Mouse (Mus musculus) urinary bladder, postnatal 4 days (tissue): ENCODE data around the gene Mb.
A peak's percentile ranks its signal among the peaks of the same experiment; 100 is the strongest.
"Not testable (repeated sequence)": the region's sequence is repeated elsewhere in the genome, so short reads cannot be mapped to it uniquely, and the experiment has no call there.

Source experiments
- DNase-seq, 2 experiments: peaks; one replicate each; pipeline ENCODE4 v3.0.0; 2021 to 2022; ENCODE audit warnings: low spot score in 2 of 2

Gene Mb

DNA sequence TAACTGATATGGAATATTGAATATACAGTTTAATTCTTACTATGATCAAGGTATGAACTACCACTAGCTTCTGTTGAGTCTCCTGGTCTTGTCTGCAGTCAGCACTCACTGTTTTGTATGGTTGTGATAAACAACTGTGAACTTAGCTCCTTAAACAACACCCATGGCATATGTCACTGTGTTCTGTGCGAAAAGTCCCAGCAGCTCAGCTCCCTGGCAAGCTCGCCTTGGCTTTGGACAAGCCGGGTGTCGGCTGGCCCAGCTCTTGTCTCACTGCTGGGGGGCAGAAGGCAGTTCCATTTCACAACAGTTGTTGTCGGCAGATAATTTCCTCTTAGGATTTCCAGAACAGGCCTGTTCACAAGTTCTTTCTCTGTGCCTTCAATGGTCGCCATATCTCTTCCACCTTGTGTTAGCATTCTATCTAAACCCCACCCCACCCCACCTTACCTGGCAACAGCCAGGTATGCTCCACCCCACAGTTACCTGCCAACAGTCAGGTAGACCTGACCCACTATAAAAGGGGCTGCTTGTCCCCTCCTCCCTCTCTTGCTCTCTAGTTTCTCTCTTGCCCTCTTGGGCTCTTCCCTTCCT, 14.9 kb upstream of the Mb start:
- DNase-seq, result no peak

DNA sequence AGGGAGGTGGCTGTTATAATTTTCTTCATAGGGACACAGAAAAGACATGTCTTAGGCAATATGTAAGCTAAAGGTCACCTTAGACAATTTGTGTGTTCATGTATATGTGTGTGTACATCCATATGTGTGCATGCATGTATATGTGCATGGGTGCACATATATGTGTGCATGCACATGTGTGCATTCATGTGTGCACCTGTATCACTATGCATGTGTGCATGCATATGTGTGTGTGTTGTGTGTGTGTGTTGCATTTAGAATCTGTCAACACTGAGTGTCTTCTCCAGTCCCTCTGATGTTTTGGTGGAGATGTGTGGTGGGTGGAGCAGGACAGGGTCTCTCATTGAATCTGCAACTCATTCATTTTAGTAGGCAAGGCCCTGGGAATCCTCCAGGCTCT, 12.3 kb upstream of the Mb start:
- DNase-seq, result no peak

DNA sequence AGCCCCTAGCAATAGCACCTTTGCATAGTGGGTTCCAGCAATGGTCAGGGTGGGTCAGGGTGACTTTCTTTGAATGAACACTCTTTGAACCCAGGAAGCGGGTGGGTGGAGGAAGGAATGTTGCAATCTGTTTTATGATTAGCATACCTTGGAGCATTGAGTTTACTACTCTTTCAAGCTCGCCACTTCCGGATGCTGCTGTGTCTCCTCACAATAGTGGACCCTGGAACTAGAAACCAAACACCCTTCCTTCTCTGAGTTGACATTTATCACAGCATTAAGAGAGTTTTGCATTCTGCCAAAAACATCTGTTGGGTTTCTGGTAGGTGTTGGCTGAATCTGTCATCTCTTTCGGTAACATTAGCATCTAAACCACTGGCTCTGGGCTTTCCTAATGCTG, 8.9 kb upstream of the Mb start:
- not testable (repeated sequence) for DNase-seq

DNA sequence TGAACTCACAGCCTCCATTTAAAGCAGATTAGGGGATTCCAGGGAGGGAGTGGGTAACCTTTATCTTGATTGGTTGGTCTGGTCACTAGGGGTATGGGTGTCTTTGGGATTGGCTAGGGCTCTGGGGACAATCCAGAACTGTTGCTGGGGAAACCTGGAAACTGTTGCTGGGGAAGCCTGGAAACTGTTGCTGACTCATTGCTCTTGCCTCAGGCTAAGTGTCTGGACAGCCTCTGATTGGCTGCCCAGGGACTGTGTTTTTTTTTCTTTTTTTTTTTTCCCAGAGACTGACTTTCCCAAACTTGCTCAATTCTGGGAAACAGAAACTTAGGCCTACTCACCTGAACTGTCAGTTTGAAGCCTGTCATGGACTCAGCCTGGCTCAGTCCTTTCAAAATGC, 8.1 kb upstream of the Mb start:
- no peak for DNase-seq

DNA sequence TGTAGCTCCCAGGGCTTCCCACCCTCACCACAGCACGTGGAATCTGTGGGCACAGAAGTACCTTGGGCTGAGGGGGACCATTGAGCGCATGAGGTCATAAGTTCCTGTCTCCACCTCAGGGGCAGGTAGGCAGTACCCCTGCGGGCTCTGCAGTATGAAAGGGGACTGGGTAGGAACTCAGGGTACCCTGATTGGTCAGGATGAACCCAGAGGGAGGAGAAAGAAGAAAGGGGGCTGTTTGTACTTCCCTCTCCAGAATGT, 6.3 kb upstream of the Mb start:
- DNase-seq, result no peak

DNA sequence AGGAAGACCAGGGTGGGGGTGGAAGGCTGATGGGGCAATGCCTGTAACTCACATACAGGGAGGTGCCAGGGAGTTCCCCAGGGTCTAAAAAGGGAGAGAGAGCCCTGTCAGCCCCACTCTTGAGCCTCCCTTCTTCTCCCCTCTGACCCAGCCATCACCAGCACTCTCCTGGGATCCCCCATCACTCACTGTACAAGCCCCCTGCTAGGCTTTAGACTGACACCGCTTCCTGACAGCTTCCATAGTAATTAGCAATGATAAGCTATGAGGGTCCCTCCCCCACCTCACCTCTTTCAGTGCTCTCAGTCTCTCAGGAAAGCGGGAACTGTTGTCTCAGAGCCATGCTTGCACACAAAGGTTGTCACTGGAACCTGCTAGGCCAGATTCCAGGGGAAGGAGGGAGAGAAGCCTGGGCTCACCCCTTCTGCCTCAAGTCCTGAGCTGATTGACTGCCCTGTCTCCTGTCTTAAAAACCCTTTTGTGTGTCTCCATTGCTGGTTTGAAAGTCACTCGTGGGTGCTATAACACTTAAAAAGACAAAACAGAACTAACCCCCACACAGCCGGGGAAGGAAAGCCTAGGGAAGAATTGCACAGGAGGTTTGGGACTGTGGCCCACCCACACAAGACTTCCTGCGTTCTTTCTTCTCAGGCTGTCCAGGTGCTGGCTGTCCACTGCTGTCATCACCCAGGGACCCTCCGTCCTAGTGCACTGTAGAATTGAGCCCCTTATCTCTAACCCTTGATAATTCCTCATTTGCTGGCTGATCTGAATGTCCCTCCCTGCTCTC, 5.7 kb upstream of the Mb start:
- no peak for DNase-seq

DNA sequence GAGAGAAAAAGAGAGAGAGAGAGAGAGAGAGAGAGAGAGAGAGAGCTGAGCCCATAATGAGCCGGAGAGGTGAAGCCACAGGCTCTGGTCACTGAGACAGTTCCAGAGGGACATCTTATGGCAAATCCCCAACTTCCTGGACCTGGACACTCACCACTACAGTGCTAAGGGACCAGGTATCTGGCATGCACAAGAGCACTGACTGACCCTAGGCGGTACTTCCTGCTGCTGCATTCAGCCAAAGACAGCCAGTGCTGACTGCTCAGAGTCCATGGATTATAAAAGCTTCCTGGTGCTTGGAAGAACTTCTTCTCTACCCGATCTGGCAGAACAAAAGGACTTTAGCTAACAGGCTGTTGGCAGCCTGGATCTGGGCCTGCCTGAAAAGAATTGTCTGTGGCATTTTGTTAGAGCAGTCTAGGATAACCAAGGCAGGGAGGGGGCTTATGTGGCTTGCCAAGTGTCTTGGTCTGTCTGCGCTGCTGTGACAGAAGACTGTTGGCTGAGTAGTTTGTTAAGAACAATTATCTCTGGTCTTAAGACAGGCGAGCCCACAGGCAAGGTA, 4.2 kb upstream of the Mb start:
- DNase-seq, result no peak

DNA sequence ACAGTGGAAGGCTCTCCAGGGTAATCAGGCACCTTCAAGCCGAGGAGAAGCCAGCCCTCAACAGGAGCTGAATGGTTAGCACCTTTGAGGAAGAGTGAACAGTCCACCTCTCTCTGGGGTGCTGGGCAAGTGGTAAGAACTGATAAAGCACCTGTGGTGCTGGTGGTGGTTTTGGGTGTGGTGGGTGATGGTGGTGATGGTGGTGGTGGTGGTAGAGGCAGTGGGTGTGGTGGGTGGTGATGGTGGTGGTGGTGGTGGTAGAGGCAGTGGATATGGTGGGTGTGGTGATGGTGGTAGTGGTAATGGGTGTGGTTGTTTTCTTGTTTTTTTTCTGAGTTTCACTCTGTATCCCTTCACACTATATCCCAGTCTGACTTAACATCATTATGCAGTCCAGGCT, 2.6 kb upstream of the Mb start:
- no peak for DNase-seq

DNA sequence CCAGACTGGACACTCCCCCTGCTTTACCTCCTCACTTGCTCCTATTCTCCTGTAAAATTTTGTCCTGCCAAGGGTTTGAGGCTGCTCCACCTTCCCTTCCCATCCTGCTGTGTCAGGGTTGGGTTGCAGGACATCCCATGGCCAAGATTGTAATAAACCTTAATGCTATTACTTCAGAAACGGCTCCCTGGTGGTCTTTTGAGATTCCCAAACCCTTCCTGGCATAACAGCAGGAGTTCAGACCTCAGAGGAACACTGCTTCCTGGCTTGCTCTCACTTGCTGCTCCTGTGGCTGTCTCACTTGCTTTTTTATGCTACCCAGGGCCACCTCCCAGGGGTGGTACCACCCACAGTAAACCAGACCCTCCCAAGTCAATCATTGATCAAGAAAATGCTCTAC, 1.7 kb upstream of the Mb start:
- no peak for DNase-seq

DNA sequence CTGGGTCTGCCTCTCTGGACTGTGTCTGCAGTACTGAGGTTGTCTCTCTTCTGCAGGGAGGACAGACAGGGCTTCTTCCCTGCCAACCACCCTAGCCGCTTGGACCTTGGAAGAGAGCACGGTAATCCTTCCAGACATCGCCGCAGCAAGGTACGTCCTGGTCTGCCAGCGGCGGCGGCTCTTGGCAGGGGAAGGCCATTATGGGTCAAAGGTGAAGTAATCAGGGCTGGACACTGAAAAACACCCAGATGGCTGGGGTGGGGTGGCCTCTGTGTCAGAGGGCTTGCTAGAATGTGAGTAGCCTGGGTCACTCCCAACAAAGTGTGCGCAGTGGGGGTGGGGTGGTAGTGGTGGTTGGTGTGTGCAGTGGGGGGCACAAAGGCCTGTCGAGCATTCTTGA, 4.9 kb downstream of the Mb start:
- DNase-seq, result no peak

DNA sequence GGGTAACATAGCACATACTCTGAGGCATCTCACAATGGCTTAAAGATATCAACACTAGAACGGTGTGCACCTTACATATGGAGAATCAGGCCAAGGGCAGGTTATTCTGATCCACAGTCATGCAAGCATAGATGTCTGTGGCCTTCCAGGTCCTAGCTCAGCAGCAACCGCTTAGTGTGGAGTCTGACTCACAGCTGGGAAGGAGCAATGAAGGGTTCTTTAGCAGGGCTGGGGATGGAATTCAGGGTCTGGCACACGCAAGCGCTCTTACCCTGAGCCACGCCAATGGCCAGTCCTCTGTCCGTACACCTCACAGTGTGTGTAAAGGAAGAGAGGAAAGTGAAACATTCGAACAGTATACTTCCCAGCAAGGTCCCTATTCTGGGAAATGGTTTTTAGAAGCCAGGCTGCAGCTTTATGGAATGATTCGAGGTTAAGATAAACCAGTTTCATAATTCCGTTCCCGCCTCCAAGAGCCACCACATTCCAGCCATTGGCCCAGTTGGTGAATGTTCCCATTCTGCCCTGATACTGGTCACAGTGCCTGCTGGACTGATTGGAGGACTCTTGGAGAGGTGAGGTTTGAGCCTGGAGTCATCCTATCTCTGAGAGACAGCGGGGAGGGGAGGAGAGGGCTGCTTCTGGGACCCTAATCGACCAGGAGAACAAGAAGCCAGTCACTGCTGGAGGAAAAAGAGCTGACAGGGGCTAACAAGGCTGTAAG, 5.7 kb downstream of the Mb start, which contains the start of gene Apol6:
Gene Apol6 (plus strand): TSS at position 133 of the 724 bp plus-strand sequence.
- no peak for DNase-seq

DNA sequence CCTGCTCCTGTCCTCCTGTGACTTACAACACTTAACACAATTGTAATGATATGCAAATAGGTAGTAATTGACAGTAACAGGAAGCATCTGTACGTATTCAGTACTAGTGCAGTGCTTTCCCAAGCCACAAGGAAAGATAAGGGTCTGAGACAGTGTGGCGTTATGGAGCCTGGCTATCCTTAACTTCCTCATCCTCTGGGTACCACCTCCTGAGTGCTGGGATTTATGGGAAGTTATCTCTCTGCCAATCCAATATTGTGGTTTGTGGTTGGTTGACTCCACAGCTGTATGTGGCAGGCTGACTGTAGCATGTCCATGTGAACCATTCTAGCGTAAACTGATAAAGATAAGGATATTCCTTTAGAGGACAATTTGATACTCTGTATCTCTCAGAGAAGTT, 9.7 kb downstream of the Mb start:
- DNase-seq, result no peak

DNA sequence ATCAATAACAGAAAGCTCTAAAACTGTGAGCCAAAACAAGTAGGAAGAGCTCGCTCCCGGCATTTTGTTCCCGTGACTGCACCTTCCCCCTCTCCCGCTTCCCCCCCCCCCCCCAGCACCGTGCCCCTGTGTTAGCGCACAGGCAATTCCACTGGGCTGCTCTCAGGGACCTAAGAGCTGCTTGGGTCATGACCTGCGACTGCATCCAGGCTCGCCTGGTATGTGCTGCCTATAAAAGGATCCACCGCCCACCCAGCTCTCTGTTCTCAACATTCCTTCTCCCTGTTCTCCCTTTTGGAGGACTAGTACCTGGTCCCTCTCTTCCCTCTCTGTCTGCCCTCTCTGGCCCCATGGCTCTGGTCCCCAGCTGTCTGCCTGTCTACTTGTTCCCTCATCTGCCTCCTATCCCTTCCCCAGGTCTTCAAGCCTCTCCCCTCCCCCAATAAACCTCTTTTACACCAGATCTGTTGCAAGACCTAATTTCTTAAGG, 11.2 kb downstream of the Mb start:
- DNase-seq, result no peak

DNA sequence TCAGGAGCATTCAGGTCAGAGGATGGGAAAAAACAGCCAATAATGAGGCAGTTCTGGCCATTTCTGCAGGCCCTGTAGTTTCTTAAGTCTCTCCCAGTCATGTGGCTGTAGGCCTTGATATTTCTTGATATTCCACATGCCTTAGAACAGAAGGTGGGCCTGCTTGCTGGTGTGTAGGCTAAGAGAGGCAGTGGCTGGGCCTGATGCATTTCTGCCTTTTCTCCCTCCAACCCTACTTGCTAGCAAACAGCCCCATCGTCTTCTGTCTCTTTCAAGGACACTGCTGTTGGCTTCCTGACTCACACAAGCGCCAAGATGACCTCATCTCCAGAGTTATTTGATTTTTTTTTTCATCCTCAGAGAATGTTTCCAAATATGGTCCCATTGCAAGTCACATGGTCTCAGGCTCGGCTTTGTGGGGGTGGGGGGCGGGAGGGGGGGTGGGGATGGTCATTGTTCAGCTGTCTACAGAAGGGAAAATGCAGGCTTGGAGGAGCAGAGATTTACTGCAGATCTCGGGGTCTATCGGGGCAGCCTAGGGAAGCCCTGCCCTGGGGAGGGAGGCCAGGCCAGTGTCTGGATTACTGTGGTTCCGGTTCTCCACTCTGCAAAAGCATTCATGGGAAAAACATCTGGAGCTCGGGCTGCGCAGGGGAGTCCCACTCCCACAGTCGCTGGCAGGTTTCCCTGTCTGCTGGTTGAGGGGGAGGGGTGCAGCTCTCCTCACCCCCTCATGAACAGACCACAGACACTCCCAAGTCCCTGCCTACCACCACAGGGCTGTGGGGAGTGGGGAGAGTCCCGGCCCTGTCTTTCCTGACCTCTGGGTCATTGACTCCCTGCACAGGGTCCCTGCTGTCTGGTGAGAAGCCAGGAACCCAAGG, 12.9 kb downstream of the Mb start:
- DNase-seq, result peak; percentile 78 to 83

DNA sequence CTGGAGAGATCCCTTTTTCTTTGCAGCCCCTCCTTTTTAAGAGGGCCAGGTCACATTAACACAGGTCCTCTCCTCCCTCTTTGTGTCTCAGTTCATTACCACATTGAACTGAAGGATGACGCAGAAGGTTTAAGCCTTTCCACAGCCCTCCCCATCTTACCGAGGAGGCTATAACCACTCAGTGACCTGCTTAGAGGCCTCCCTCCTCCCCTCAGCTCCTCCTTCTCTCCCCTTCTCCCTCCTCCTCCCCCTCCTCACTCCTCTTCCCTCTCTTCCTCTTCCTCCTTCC, 13.5 kb downstream of the Mb start:
- no peak for DNase-seq

DNA sequence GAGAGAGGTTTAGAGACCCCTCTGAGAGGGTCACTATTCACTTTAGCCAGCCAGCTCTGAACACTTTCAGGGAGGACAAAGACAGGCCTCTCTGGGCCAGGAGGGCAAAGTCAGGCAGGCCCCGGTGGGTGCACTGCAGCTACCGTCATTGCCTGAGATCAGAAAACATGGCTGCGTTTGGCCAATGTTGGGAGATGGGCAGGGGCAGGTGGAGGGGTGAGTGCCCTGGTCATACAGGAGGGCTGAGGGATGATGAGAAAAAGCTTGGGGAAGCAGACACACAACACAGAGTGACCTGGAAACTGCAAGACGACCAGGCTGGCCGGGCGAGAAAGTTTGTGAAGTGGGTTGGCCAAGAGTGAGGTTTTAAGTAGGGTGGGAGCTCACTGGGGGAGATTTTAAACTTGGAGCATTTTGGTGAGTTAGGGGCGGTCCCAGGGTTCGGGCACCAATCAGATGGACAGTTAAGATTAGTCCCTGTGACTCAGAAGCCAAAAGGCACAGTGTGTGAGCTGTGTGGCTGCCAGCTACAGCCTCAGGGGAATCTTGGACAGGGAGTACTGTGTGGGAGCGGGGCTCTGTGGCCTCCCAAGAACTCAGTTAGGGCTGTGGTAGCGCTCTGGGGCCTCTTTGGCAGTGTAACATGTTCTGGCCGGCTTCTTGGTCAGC, 14.0 kb downstream of the Mb start:
- DNase-seq, result peak; percentile 78 to 81

DNA sequence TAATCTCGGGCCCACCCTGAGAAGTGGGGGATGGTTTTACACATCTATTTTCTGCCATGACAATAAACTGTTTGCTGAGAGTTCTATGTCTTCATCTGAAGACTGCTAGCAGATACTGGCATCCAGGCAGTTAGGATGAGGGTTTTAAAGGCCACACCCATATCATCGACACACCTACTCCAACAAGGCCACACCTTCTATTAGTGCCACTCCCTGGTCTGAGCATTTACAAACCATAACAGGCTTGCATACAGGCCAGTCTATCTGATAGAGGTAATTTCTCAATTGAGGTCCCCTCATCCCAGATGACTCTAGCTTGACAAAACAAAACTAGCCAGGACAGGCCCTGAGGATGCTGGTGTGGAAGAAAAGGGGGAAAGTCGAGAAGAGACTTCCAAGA, 14.8 kb downstream of the Mb start:
- DNase-seq, result no peak

DNA sequence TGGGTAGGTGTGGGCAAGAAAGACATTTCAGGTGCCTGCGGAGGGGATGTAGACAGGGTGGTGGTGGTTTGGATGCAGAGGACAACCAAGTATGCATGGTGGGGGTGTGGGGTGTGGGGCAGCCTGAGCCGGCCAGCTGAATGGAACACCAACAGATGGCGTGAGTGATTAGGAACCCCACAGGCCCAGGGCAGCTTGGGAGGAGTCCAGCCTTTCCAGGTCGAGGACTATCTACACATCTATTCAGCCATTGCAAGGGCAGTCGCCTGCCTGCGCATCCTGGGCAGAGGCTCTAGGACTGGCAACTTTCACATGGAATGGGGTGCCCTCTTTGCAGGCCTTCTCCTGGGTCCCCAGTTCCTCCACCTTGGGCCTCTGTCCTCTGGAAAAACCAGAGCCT, 15.9 kb downstream of the Mb start:
- DNase-seq, result no peak

DNA sequence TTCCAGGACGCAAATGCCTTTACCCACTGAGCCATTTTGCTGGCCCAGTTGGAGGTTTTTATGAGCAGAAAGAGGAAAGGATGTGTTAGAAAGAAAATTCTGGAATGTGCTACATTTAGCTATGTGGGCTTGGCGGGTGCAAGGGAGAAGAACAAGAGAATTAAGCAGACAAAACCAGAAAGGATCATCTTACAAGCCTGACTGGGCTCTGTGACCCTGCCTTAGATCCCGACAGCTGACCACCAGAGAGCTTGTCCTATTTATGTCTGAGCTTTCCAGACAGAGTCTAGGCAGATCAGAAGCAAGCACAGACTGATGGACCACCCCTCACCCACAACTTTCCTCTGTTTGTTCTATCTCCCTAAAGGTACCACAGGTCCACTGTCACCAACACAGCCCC, 19.2 kb downstream of the Mb start:
- DNase-seq, result no peak

DNA sequence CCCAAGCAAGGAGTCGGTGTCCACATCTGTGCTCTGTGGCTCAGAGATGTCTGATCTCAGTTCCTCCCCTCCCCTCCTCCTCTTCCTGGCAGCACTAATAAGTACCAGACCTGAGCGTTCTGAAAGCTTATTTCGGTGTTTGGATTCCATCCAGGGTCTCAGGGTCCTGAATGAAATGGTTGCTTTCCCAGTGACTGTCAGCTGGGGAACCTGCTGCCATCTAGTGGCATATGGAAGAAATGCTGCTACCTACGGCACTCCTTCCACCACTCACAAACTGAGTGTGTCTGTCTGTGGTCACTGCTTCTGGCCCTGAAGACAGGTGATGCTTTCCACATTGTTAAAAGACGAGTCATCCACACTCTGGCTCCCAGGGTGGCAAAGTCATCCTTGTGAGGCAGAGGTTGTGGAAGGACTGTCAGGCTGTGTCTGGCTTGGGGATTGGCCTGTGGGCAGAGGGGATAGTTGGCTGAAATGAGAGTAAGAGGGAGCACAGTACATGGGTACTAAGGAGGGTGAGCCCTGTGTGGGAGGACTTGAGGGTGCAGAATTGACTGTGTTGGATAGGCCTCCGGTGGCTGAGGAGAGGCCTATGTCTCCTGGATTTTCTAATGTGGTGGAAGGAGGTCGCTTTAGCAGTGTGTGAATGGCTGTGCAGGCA, 21.0 kb downstream of the Mb start:
- no peak for DNase-seq

DNA sequence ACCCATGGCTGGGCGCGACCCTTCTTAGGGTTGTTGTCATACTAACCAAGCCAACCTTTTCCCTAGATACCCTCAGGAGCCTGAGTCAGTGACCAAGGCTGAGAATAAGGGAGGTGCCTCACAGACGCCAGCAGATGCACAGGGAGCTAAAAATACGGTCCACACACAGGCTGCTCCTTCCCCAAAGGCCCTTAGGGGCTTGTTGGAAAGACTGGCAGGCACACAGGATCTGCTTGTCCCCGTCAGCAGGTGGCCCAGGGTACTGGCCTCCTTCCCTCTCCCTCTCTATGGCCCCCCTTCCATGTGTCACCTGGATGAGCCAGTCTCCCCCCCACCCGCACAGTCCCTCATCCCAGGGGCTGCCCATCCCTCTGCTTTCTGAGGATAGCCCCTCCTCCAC, 22.8 kb downstream of the Mb start:
- no peak for DNase-seq
